Mouse (Mus musculus) gastrocnemius, adult 8-10 months (tissue): ENCODE data around the gene Tmem233. TPM values are rescaled to one million over a fixed set of nuclear protein-coding genes. Genes with fewer than 3 reads are reported as not detected.

Source experiments
- DNase-seq, 2 experiments: peaks; one replicate each; pipeline ENCODE4 v3.0.0; 2022; ENCODE audit warnings: low spot score in 2 of 2
- total RNA-seq, 4 experiments: library from RNA; stranded (reverse); gene quantifications; 2 replicates each; pipeline ENCODE4 v1.2.4; 2022

The Tmem233 gene
- total RNA-seq, 4 experiments from 2014 or later: 165 to 183 (median 166) TPM

GRCm38 (mm10) chr5:116006324-116007099 lies 76.5 kb downstream of the Tmem233 start:
- no peak for DNase-seq

- no peak for DNase-seq
Measured at GRCm38 (mm10) chr5:116004271-116004670, 78.8 kb downstream of the Tmem233 start.

- DNase-seq: no peak
Measured at GRCm38 (mm10) chr5:116003825-116004224, 79.2 kb downstream of the Tmem233 start.

- no peak for DNase-seq
Measured at GRCm38 (mm10) chr5:116003154-116003553, 79.9 kb downstream of the Tmem233 start.

- DNase-seq: no peak
Measured at GRCm38 (mm10) chr5:115997376-115997775, 85.7 kb downstream of the Tmem233 start.

GRCm38 (mm10) chr5:115994101-115994500 lies 88.9 kb downstream of the Tmem233 start:
- no peak for DNase-seq

GRCm38 (mm10) chr5:115991717-115992116 lies 91.3 kb downstream of the Tmem233 start:
- no peak for DNase-seq

Other genes with a start within 250 kb of the Tmem233 start
- gene Cit, start 238.0 kb downstream of the Tmem233 start, total RNA-seq: under 1 TPM; 0.19 to 0.53 (median 0.42) TPM
- gene Prkab1, start 58.7 kb downstream of the Tmem233 start, total RNA-seq: 10 to 100 TPM in 3 of 4 experiments, 1 to 10 TPM in 1; 9.8 to 11.3 (median 10.7) TPM
- not detected for gene Ccdc60, start 205.7 kb upstream of the Tmem233 start, total RNA-seq